ENCODE assay signal across 8 mouse cellular contexts in the genomic region with DNA sequence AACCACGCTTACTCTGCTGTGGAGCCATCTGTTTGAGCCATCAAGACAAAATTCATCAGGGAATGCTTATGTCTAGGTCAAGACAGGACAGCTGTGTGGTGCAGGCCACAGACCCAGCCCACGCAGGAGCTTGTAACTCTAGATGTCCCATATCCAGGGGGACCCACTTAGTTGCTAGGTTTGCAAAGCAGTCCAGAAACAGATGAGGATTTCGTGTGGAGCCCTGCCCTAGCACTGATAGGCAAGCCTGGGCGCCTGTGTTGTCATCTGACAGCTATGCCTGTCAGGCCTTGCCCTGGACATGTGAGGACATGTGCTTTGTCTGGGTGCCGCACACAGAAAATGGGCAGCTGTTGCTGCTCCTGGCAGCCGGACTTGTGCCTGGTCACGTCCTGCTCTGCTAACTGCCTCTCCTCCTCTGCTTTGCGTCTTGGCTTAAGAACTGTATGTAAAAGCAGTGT.
A peak's percentile ranks its signal among the peaks of the same experiment; 100 is the strongest.
DNase-seq lines count a peak whose midpoint lies in the region; ATAC-seq lines count a peak whose summit lies in the region.

No protein-coding gene starts in this region.

- H3K4me1 ChIP-seq in heart, embryonic 10.5 days = peaks cover 5% of the 10 kb centered on the region; the same call in 1 of the 2 replicates
- H3K4me1 ChIP-seq in hindbrain, embryonic 10.5 days (replicated peaks) = peaks cover 12% of the 10 kb centered on the region; the same call in 1 of the 2 replicates

- no peak for ATAC-seq in activated CD4-positive, CD25-positive, alpha-beta regulatory T cell, adult 4 months

- 72% methylated on average over 8 of the region's 8 CpGs for WGBS in heart, embryonic 10.5 days
- WGBS in hindbrain, embryonic 10.5 days = 76% methylated on average over 8 of the region's 8 CpGs

- H3K27me3 ChIP-seq in heart, embryonic 10.5 days (ENCODE audit: insufficient read depth, poor library complexity, severe bottlenecking) = no peaks in the 10 kb centered on the region
- no peaks in the 10 kb centered on the region; the same call in 1 of the 2 replicates for H3K27me3 ChIP-seq in hindbrain, embryonic 10.5 days (ENCODE audit: insufficient read depth, poor library complexity, severe bottlenecking)

- no peaks in the 10 kb centered on the region for H3K9me3 ChIP-seq in heart, embryonic 10.5 days
- H3K9me3 ChIP-seq in hindbrain, embryonic 10.5 days = no peaks in the 10 kb centered on the region

- peak; percentile 95 for DNase-seq in heart, adult 11 months
- DNase-seq in heart, embryonic 10.5 days (ENCODE audit: low spot score) = no peak
- DNase-seq in embryo, embryonic 11 days = peak; percentile 42
- peak; percentile 37 to 40 for DNase-seq in heart, adult 9 months (ENCODE audit: low spot score in 2 of 2)
- DNase-seq in lung, postnatal 14 days = peak; percentile 59
- DNase-seq in thymus, postnatal 25 days = no peak
- DNase-seq in hindbrain, embryonic 10.5 days (ENCODE audit: low spot score) = no peak

- H3K27ac ChIP-seq in heart, embryonic 10.5 days = no peak overlapping the region
- no peak overlapping the region for H3K27ac ChIP-seq in hindbrain, embryonic 10.5 days

- no peak overlapping the region for H3K4me3 ChIP-seq in heart, embryonic 10.5 days
- no peak overlapping the region for H3K4me3 ChIP-seq in hindbrain, embryonic 10.5 days

- H3K36me3 ChIP-seq in heart, embryonic 10.5 days = no peaks in the 10 kb centered on the region
- no peaks in the 10 kb centered on the region for H3K36me3 ChIP-seq in hindbrain, embryonic 10.5 days

Comparison
In these comparisons a context has a peak if more than half of its experiments do, and no peak if none do; other contexts are left out.
1. DNase-seq: peak in heart, adult 11 months (single experiment), embryo, embryonic 11 days (single experiment), heart, adult 9 months (2 of 2) and lung, postnatal 14 days (single experiment); none in heart, embryonic 10.5 days (single experiment), thymus, postnatal 25 days (single experiment) and hindbrain, embryonic 10.5 days (single experiment).